Comparison of ENCODE assay signal across 29 mouse cellular contexts in the genomic region with DNA sequence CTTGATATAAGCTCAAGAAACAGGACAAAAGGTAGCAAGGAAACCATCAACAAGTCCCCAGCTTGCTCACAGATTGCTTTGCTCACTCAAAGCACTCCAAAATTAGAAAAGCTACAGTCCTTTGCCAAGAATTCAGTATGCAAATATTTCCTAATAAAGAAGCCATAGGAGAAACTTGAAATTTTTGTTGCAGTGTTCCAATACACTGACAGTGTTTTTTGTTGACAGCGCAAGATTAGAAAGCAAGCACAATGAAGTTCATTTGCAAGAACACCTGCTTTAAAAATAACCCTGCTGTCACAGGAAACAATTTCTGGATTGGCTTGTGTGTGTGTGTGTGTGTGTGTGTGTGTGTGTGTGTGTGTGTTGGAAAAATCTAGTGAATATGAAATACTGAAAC.
A peak's percentile ranks its signal among the peaks of the same experiment; 100 is the strongest.
DNase-seq lines count a peak whose midpoint lies in the region; ATAC-seq and TF ChIP-seq lines count a peak whose summit lies in the region.
"Had no signal": no experiment of that assay in that cellular context is flagged by ENCODE, and none has a peak within 500 bp of the region (broad histone marks: within the 10 kb centered on the region; RNA-seq: fewer than 3 reads in every experiment).

No protein-coding gene starts in this region.

- no peak overlapping the region for H3K4me2 ChIP-seq in kidney, postnatal 0 days (ENCODE audit: low read length)
- H3K4me2 ChIP-seq in heart, embryonic 14.5 days (ENCODE audit: low read length): no peak overlapping the region
- no peak overlapping the region for H3K4me2 ChIP-seq in intestine, postnatal 0 days (replicated peaks; ENCODE audit: low read depth)
- no peak overlapping the region for H3K4me2 ChIP-seq in liver, postnatal 0 days (ENCODE audit: low read depth, low read length)
- H3K4me2 ChIP-seq: kidney, embryonic 15.5 days; liver, embryonic 13.5 days; lung, embryonic 15.5 days; neural tube, embryonic 13.5 days had no signal

- H3K27ac ChIP-seq in heart, embryonic 10.5 days: no peak overlapping the region
- no peak overlapping the region for H3K27ac ChIP-seq in kidney, postnatal 0 days
- H3K27ac ChIP-seq in heart, embryonic 14.5 days (replicated peaks in 1 of 2; ENCODE audit: control insufficient read depth in 1 of 2, insufficient read depth in 1 of 2, low read depth in 2 of 2, low read length in 2 of 2): peak overlapping the region; percentile 57 to 82; a peak in 3 of 4 replicates
- no peak overlapping the region for H3K27ac ChIP-seq in intestine, postnatal 0 days (ENCODE audit: low read depth, low read length)
- H3K27ac ChIP-seq in liver, postnatal 0 days (ENCODE audit: low read depth): no peak overlapping the region
- H3K27ac ChIP-seq: forebrain, embryonic 10.5 days; hindbrain, postnatal 0 days; kidney, embryonic 15.5 days; left cerebral cortex, adult 2 months; liver, embryonic 13.5 days; lung, embryonic 15.5 days; midbrain, embryonic 10.5 days; neural tube, embryonic 13.5 days had no signal

- H3K36me3 ChIP-seq in heart, embryonic 10.5 days: no peaks in the 10 kb centered on the region
- no peaks in the 10 kb centered on the region for H3K36me3 ChIP-seq in kidney, postnatal 0 days (ENCODE audit: insufficient read depth, low read length)
- no peaks in the 10 kb centered on the region for H3K36me3 ChIP-seq in heart, embryonic 14.5 days (ENCODE audit: control insufficient read depth, insufficient read depth, low read length)
- no peaks in the 10 kb centered on the region for H3K36me3 ChIP-seq in intestine, postnatal 0 days (ENCODE audit: control insufficient read depth, insufficient read depth)
- no peaks in the 10 kb centered on the region for H3K36me3 ChIP-seq in liver, postnatal 0 days (replicated peaks; ENCODE audit: insufficient read depth, low read length)
- H3K36me3 ChIP-seq: forebrain, embryonic 10.5 days; G1E; kidney, embryonic 15.5 days; liver, embryonic 13.5 days; lung, embryonic 15.5 days; midbrain, embryonic 10.5 days; neural tube, embryonic 13.5 days had no signal

- WGBS in heart, embryonic 10.5 days: 92% methylated on average over 1 of the region's 1 CpGs
- WGBS in kidney, postnatal 0 days: 88% methylated on average over 1 of the region's 1 CpGs
- 74% methylated on average over 1 of the region's 1 CpGs for WGBS in heart, embryonic 14.5 days
- 100% methylated on average over 1 of the region's 1 CpGs for WGBS in intestine, postnatal 0 days
- WGBS in liver, postnatal 0 days (ENCODE audit: insufficient replicate concordance): 84% methylated on average over 1 of the region's 1 CpGs

- DNase-seq in heart, adult 11 months: peak; percentile 41
- no peak for DNase-seq in heart, embryonic 10.5 days (ENCODE audit: low spot score)
- peak; percentile 5 for DNase-seq in kidney, postnatal 0 days (ENCODE audit: low spot score)
- no peak for DNase-seq in kidney, adult 9 months
- DNase-seq in liver, postnatal 0 days: no peak
- DNase-seq: adrenal gland, postnatal 36 days; B cell, adult 2 months; cerebellum, adult 18-20 months; gastrocnemius, postnatal 25 days; kidney, postnatal 4 days; layer of hippocampus, adult 9-11 months; liver, embryonic 13.5 days; right cerebral cortex, postnatal 4 days; thymus, postnatal 14 days had no signal

- H3K27me3 ChIP-seq in heart, embryonic 10.5 days (ENCODE audit: insufficient read depth, poor library complexity, severe bottlenecking): no peaks in the 10 kb centered on the region
- no peaks in the 10 kb centered on the region for H3K27me3 ChIP-seq in kidney, postnatal 0 days (ENCODE audit: insufficient read depth, low read length)
- H3K27me3 ChIP-seq in heart, embryonic 14.5 days (ENCODE audit: control insufficient read depth, insufficient read depth, low read length): no peaks in the 10 kb centered on the region
- H3K27me3 ChIP-seq in intestine, postnatal 0 days (replicated peaks; ENCODE audit: control insufficient read depth, insufficient read depth, low read length): no peaks in the 10 kb centered on the region
- no peaks in the 10 kb centered on the region for H3K27me3 ChIP-seq in liver, postnatal 0 days (ENCODE audit: insufficient read depth, low read length)
- H3K27me3 ChIP-seq: CH12.LX; kidney, embryonic 15.5 days; liver, embryonic 13.5 days; lung, embryonic 15.5 days; neural tube, embryonic 13.5 days; Patski had no signal

- no peak overlapping the region for H3K4me3 ChIP-seq in heart, embryonic 10.5 days
- no peak overlapping the region for H3K4me3 ChIP-seq in kidney, postnatal 0 days (replicated peaks; ENCODE audit: low read depth, low read length)
- no peak overlapping the region for H3K4me3 ChIP-seq in heart, embryonic 14.5 days (ENCODE audit: control insufficient read depth in 1 of 2, insufficient read depth in 1 of 2, low read depth in 1 of 2, low read length in 2 of 2)
- no peak overlapping the region for H3K4me3 ChIP-seq in intestine, postnatal 0 days (ENCODE audit: low read depth, low read length)
- H3K4me3 ChIP-seq in liver, postnatal 0 days (ENCODE audit: low read depth, low read length): no peak overlapping the region
- H3K4me3 ChIP-seq: forebrain, embryonic 10.5 days; kidney, embryonic 15.5 days; left cerebral cortex, adult 2 months; liver, embryonic 13.5 days; lung, embryonic 15.5 days; midbrain, embryonic 10.5 days; myocyte; neural tube, embryonic 13.5 days had no signal

- no peaks in the 10 kb centered on the region for H3K9me3 ChIP-seq in heart, embryonic 10.5 days
- H3K9me3 ChIP-seq in kidney, postnatal 0 days (replicated peaks; ENCODE audit: low read length): no peaks in the 10 kb centered on the region
- peaks cover 4% of the 10 kb centered on the region; the same call in 1 of the 2 replicates for H3K9me3 ChIP-seq in heart, embryonic 14.5 days (ENCODE audit: control insufficient read depth, low read length)
- H3K9me3 ChIP-seq in intestine, postnatal 0 days (ENCODE audit: control insufficient read depth): no peaks in the 10 kb centered on the region
- H3K9me3 ChIP-seq in liver, postnatal 0 days (ENCODE audit: low read length): no peaks in the 10 kb centered on the region
- H3K9me3 ChIP-seq: kidney, embryonic 15.5 days; liver, embryonic 13.5 days; lung, embryonic 15.5 days; neural tube, embryonic 13.5 days had no signal

- TF ChIP-seq CTCF in kidney, postnatal 0 days (IDR thresholded peaks at IDR 0.05; ENCODE audit: low read depth): no peak
- no peak for TF ChIP-seq CTCF in intestine, postnatal 0 days (IDR thresholded peaks at IDR 0.05; ENCODE audit: low read depth)
- no peak for TF ChIP-seq CTCF in liver, postnatal 0 days (IDR thresholded peaks at IDR 0.05; ENCODE audit: low read depth)

- no peak for TF ChIP-seq EP300 in liver, postnatal 0 days (IDR thresholded peaks at IDR 0.05; ENCODE audit: low read depth)

- H3K4me1 ChIP-seq in heart, embryonic 10.5 days: peaks cover 5% of the 10 kb centered on the region; the same call in 1 of the 2 replicates
- H3K4me1 ChIP-seq in kidney, postnatal 0 days (replicated peaks; ENCODE audit: insufficient read depth, low read length): no peaks in the 10 kb centered on the region
- peaks cover 0 to 11% of the 10 kb centered on the region in 2 experiments; a peak in 2 of 4 replicates for H3K4me1 ChIP-seq in heart, embryonic 14.5 days (ENCODE audit: control insufficient read depth in 2 of 2, insufficient read depth in 2 of 2, low read length in 2 of 2)
- H3K4me1 ChIP-seq in intestine, postnatal 0 days (replicated peaks; ENCODE audit: control insufficient read depth, insufficient read depth, low read length): no peaks in the 10 kb centered on the region
- no peaks in the 10 kb centered on the region for H3K4me1 ChIP-seq in liver, postnatal 0 days (ENCODE audit: insufficient read depth)
- H3K4me1 ChIP-seq: forebrain, embryonic 10.5 days; kidney, embryonic 15.5 days; liver, embryonic 13.5 days; lung, embryonic 15.5 days; midbrain, embryonic 10.5 days; neural tube, embryonic 13.5 days had no signal

- ATAC-seq in kidney, postnatal 0 days (replicated peaks; ENCODE audit: low FRiP score, low read depth): no peak
- ATAC-seq in heart, embryonic 14.5 days (ENCODE audit: insufficient number of reproducible peaks, insufficient read depth, low FRiP score, low read depth): no peak
- ATAC-seq in intestine, postnatal 0 days: no peak
- no peak for ATAC-seq in liver, postnatal 0 days
- ATAC-seq: hindbrain, postnatal 0 days; intestine, embryonic 16.5 days; midbrain, embryonic 16.5 days; Patski had no signal

- H3K9ac ChIP-seq in kidney, postnatal 0 days (ENCODE audit: low read depth, low read length): no peak overlapping the region
- H3K9ac ChIP-seq in heart, embryonic 14.5 days (ENCODE audit: low read length): no peak overlapping the region
- H3K9ac ChIP-seq in intestine, postnatal 0 days (ENCODE audit: low read depth, low read length): no peak overlapping the region
- H3K9ac ChIP-seq in liver, postnatal 0 days (replicated peaks): no peak overlapping the region
- H3K9ac ChIP-seq: kidney, embryonic 15.5 days; liver, embryonic 13.5 days; lung, embryonic 15.5 days; neural tube, embryonic 13.5 days had no signal

Comparison
In these comparisons a context has a peak if more than half of its experiments do, and no peak if none do; other contexts are left out.
1. DNase-seq: peak in heart, adult 11 months (single experiment) and kidney, postnatal 0 days (single experiment); none in heart, embryonic 10.5 days (single experiment), kidney, adult 9 months (single experiment) and liver, postnatal 0 days (single experiment).
2. H3K27ac ChIP-seq: peak in heart, embryonic 14.5 days (2 of 2); none in heart, embryonic 10.5 days (single experiment), kidney, postnatal 0 days (single experiment), intestine, postnatal 0 days (single experiment) and liver, postnatal 0 days (single experiment).